Mouse (Mus musculus) megakaryocyte, embryonic 14.5 days (primary cell): Measurements from ENCODE around the gene Fbxl14. TPM values are rescaled to one million over a fixed set of nuclear protein-coding genes. Genes with fewer than 3 reads are reported as not detected.

ENCODE experiments used
- H3K27me3 ChIP-seq: replicated peaks from 2 replicates; pipeline ENCODE3; 2012; ENCODE audit warnings: inconsistent platforms
- H3K36me3 ChIP-seq: replicated peaks from 2 replicates; pipeline ENCODE3; 2012; ENCODE audit warnings: low read length, inconsistent platforms, mixed read lengths
- H3K4me1 ChIP-seq: 2 replicates; pipeline ENCODE4 v1.6.1; 2012; ENCODE audit warnings: inconsistent platforms
- H3K4me3 ChIP-seq: replicated peaks from 2 replicates; pipeline ENCODE3; 2012; ENCODE audit warnings: moderate library complexity, mild to moderate bottlenecking, inconsistent platforms
- H3K9me3 ChIP-seq: 2 replicates; pipeline ENCODE4 v1.6.1; 2012; ENCODE audit warnings: inconsistent platforms
- FLI1 ChIP-seq: IDR thresholded peaks from 2 replicates; pipeline ENCODE4 v1.6.1; 2012; ENCODE audit warnings: low read length, inconsistent platforms, mixed read lengths
- GATA1 ChIP-seq: IDR thresholded peaks from 3 replicates; pipeline ENCODE4 v1.6.1; 2012; ENCODE audit warnings: mixed read lengths, low read length, inconsistent platforms, borderline replicate concordance
- polyA plus RNA-seq: library from polyadenylated mRNA; stranded (reverse); fragments of >175 nt; gene quantifications from 2 replicates; pipeline ENCODE4 v1.2.3, GENCODE M21; 2012; ENCODE audit warnings: low replicate concordance; ENCODE audit not compliant: insufficient read depth

Gene Fbxl14
- polyA plus RNA-seq, 1 experiment = 21.7 TPM

- no peaks in the 10 kb centered on the region for H3K9me3 ChIP-seq
- no peak overlapping the region for H3K4me3 ChIP-seq
- TF ChIP-seq GATA1 (no peak), FLI1 (no peak)
- H3K4me1 ChIP-seq = peaks cover 12% of the 10 kb centered on the region
- H3K27me3 ChIP-seq = peaks cover 33% of the 10 kb centered on the region
- H3K36me3 ChIP-seq = no peaks in the 10 kb centered on the region
Observed at GRCm38 (mm10) chr6:119491997-119492629, 12.6 kb downstream of the Fbxl14 start.

GRCm38 (mm10) chr6:119492630-119493014, 13.2 kb downstream of the Fbxl14 start:
- H3K27me3 ChIP-seq = peaks cover 34% of the 10 kb centered on the region
- no peak overlapping the region for H3K4me3 ChIP-seq
- H3K9me3 ChIP-seq = no peaks in the 10 kb centered on the region
- TF ChIP-seq GATA1 (no peak), FLI1 (no peak)
- H3K36me3 ChIP-seq = no peaks in the 10 kb centered on the region
- peaks cover 12% of the 10 kb centered on the region for H3K4me1 ChIP-seq

GRCm38 (mm10) chr6:119499271-119499670, 19.8 kb downstream of the Fbxl14 start:
- no peaks in the 10 kb centered on the region for H3K36me3 ChIP-seq
- no peak for TF ChIP-seq GATA1
- TF ChIP-seq FLI1 = no peak
- peak overlapping the region; percentile 75 for H3K4me3 ChIP-seq

GRCm38 (mm10) chr6:119500086-119500485, 20.6 kb downstream of the Fbxl14 start:
- Histone ChIP-seq H3K27me3 (peaks cover 22% of the 10 kb centered on the region), H3K4me3 (peak overlapping the region; percentile 40), H3K9me3 (peaks cover 6% of the 10 kb centered on the region; the same call in 1 of the 2 replicates), H3K4me1 (peaks cover 17% of the 10 kb centered on the region), H3K36me3 (no peaks in the 10 kb centered on the region)
- TF ChIP-seq FLI1 (no peak), GATA1 (no peak)

More at GRCm38 (mm10) chr6:119499271-119499670, 19.8 kb downstream of the Fbxl14 start:
- Histone ChIP-seq H3K27me3 (peaks cover 19% of the 10 kb centered on the region), H3K9me3 (peaks cover 4% of the 10 kb centered on the region; the same call in 1 of the 2 replicates), H3K4me1 (peaks cover 17% of the 10 kb centered on the region)

GRCm38 (mm10) chr6:119502031-119502430, 22.6 kb downstream of the Fbxl14 start:
- Histone ChIP-seq H3K36me3 (no peaks in the 10 kb centered on the region), H3K9me3 (peaks cover 15% of the 10 kb centered on the region), H3K4me3 (no peak overlapping the region), H3K27me3 (peaks cover 18% of the 10 kb centered on the region), H3K4me1 (peaks cover 17% of the 10 kb centered on the region)
- TF ChIP-seq FLI1 = no peak
- no peak for TF ChIP-seq GATA1

GRCm38 (mm10) chr6:119504756-119505155, 25.3 kb downstream of the Fbxl14 start:
- no peaks in the 10 kb centered on the region for H3K36me3 ChIP-seq
- TF ChIP-seq GATA1 = no peak
- no peak for TF ChIP-seq FLI1
- H3K9me3 ChIP-seq = peaks cover 19% of the 10 kb centered on the region
- H3K27me3 ChIP-seq = peaks cover 21% of the 10 kb centered on the region
- peaks cover 5% of the 10 kb centered on the region for H3K4me1 ChIP-seq
- no peak overlapping the region for H3K4me3 ChIP-seq

- no peak overlapping the region for H3K4me3 ChIP-seq
- H3K36me3 ChIP-seq = no peaks in the 10 kb centered on the region
- peaks cover 19% of the 10 kb centered on the region for H3K9me3 ChIP-seq
- peaks cover 23% of the 10 kb centered on the region for H3K27me3 ChIP-seq
- TF ChIP-seq FLI1 (no peak), GATA1 (no peak)
- H3K4me1 ChIP-seq = no peaks in the 10 kb centered on the region
Observed at GRCm38 (mm10) chr6:119505525-119506225, 26.2 kb downstream of the Fbxl14 start.

- peaks cover 15% of the 10 kb centered on the region for H3K4me1 ChIP-seq
- peaks cover 19% of the 10 kb centered on the region for H3K9me3 ChIP-seq
- H3K36me3 ChIP-seq = no peaks in the 10 kb centered on the region
- TF ChIP-seq FLI1 = no peak
- no peak for TF ChIP-seq GATA1
- H3K4me3 ChIP-seq = no peak overlapping the region
- H3K27me3 ChIP-seq = peaks cover 21% of the 10 kb centered on the region
Observed at GRCm38 (mm10) chr6:119508221-119508620, 28.8 kb downstream of the Fbxl14 start.

GRCm38 (mm10) chr6:119508634-119509375, 29.3 kb downstream of the Fbxl14 start:
- no peaks in the 10 kb centered on the region for H3K36me3 ChIP-seq
- H3K27me3 ChIP-seq = peaks cover 23% of the 10 kb centered on the region
- H3K9me3 ChIP-seq = peaks cover 18% of the 10 kb centered on the region
- H3K4me1 ChIP-seq = peaks cover 15% of the 10 kb centered on the region
- no peak for TF ChIP-seq GATA1
- TF ChIP-seq FLI1 = no peak
- no peak overlapping the region for H3K4me3 ChIP-seq
